Mouse (Mus musculus) gastrocnemius, postnatal 4 days (tissue): ENCODE results near the gene Chchd4. TPM values are rescaled to one million over a fixed set of nuclear protein-coding genes. Genes with fewer than 3 reads are reported as not detected.
"Not testable (repeated sequence)": the region's sequence is repeated elsewhere in the genome, so short reads cannot be mapped to it uniquely, and the experiment has no call there.

Source experiments
- DNase-seq, 2 experiments: peaks; one replicate each; pipeline ENCODE4 v3.0.0; 2021 to 2022; ENCODE audit warnings: low spot score in 2 of 2, mixed read lengths in 2 of 2
- total RNA-seq, 2 experiments: library from RNA; stranded (reverse); gene quantifications; 2 replicates each; pipeline ENCODE4 v1.2.3; 2021

Gene Chchd4
- total RNA-seq, 2 experiments from 2014 or later, result 11.3 to 11.8 TPM

GRCm38 (mm10) chr6:91474441-91475190 lies 1.3 kb upstream of the Chchd4 start:
- DNase-seq, result no peak

GRCm38 (mm10) chr6:91473805-91474440 lies 577 bp upstream of the Chchd4 start:
- no peak for DNase-seq

DNA sequence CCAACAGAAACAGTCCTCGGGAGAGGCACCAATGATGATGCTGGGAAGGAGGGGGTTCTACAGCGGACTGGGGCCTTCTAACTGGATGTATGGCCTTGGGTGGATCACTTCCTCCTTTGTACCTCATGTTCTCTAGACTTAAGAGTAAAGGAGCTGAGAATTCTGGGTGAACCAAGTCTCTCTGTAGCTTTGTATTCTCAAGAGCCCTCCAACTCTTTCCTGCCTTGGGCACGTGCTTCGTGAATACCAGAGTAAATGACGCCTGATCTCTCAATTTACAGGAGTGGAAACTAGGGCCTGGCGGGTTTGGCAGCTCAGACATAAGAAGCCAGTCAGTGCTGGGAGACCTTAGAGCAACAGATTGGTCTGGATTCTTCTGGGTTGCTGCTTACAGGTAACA lies 1.0 kb downstream of the Chchd4 start:
- DNase-seq, result no peak

DNA sequence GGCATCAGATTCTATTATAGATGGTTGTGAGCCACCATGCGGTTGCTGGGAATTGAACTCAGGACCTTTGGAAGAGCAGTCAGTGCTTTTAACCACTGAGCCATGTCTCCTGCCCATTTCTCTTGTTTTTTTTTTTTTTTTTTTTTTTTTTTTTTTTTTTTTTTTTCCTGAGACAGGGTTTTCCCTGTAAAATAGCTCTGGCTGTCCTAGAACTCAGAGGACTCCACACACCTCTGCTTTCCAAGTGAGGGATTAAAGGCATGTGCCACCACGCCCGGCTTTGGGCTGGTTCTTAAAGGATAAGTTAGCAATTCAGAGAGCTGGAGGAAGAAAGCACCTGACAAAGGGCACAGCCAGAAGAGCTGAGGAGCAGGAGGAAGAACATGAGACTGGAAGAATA lies 1.9 kb downstream of the Chchd4 start:
- not testable (repeated sequence) for DNase-seq

GRCm38 (mm10) chr6:91470712-91471111 lies 2.6 kb downstream of the Chchd4 start:
- DNase-seq, result no peak

- DNase-seq, result no peak
Observed at GRCm38 (mm10) chr6:91467106-91467505, 6.2 kb downstream of the Chchd4 start.

DNA sequence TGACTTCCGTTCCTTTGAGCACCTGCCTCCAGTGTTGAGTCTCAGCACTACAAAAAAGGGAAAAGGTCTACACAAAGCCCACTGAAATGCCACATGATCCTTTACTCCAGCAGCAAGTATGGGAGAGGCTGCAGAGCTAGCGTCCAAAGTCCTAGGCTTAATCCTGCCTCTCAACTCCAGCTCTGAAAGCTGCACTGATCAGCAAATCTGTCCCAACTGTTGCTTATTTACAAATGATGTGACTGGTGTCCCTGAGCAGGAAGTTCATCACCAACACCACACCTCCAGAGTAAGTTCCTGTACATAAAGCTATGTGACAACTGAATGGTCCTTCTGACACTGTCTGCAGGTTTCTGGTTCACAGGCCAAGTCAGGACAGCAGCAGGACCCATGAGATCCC lies 7.6 kb downstream of the Chchd4 start:
- DNase-seq, result no peak

- DNase-seq, result no peak
Observed at GRCm38 (mm10) chr6:91459471-91459870, 13.9 kb downstream of the Chchd4 start.

DNA sequence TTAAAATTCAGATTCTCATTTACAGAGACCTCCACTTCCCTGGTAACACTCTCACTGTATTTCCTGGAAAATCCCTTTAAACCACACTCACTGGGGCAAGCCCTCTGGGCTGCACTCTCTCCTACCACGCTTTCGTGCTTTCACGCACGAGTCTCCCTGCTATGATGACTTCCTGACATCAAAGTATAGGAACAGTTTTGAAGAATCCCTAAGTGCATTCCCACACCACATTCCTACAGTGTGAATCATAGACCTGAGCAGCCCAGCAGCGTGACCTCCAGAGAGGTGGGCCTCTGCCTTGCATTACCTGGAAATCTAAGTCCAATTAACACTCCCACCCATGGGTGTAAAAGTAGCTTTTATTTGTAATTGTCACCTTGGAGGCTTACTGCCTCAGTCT lies 18.8 kb downstream of the Chchd4 start:
- DNase-seq, result no peak

DNA sequence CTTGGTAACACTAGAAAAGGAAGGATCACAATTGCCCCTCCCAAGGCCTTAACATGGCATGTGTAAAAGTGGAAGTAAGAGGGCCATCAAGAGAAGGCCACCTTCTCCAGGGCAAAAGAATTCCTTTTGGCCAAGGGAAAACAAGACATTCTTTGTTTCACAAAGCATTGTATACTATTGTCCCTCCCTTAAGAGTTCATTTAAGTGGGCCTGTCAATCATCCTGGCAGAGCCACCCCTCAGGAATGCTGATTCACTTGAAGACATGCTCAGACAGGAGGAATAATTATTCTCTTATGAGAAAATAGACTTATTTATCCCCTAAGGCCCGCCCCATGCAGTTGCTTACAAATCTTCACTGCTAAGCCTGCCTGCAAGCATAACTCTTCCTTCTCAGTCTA lies 21.3 kb downstream of the Chchd4 start:
- DNase-seq, result no peak

- no peak for DNase-seq
Observed at GRCm38 (mm10) chr6:91449472-91450225, 23.7 kb downstream of the Chchd4 start.

- DNase-seq, result no peak
Observed at GRCm38 (mm10) chr6:91445316-91445715, 28.0 kb downstream of the Chchd4 start.

GRCm38 (mm10) chr6:91441145-91441662 lies 32.1 kb downstream of the Chchd4 start:
- no peak for DNase-seq

DNA sequence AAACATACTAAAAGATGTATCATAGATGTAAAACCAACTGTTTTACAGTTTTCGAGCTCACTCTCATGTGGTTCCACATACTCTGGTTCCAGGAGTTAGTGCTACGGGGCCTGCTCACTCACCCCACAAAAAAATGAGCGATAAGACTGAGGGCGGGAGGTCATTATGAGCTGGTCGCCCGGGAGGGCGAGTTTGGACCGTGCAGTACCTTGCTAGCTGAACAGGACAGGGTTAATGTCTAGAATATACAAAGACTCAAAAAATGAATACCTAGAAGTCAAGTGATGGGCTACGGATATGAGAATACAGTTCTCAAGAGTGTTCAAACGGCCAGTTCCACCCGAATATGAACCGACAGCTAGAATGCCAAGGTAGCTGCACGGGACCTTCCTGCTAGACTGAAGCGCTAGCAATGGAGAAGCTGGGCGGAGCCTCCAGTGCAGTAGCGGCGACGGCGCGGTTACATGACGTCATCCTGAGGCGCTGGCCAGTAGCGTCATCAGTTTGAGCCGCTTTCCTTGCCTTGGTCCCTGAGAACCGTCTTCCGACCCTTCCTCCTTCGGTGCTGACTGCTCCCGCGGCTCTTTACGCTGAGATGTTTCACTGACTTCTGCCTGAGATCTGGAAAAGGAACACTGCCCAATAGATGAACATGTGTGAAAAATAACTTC lies 32.7 kb downstream of the Chchd4 start:
- peak; percentile 86 to 96 for DNase-seq

- DNase-seq, result no peak
Observed at GRCm38 (mm10) chr6:91424151-91424550, 49.2 kb downstream of the Chchd4 start.

DNA sequence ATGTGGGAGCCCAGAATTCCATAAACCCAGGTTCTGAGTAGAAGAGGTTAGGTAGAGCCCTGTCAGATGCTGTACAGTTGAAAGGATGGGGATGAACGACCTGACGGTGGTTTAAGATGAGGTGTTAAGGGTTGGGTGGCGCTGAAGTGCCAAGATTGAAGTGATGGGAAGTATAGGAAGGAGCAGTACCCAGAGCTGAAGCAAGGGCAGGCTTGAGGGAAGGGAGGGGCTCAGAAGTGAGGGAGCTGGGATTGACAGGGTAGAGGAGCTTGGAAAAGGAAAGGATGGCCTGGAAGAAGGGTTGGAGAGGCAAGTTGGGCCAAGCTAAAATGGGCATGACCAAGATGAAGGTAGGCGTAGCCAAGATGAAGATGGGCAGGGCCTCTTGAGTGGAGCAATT lies 51.7 kb downstream of the Chchd4 start:
- no peak for DNase-seq

DNA sequence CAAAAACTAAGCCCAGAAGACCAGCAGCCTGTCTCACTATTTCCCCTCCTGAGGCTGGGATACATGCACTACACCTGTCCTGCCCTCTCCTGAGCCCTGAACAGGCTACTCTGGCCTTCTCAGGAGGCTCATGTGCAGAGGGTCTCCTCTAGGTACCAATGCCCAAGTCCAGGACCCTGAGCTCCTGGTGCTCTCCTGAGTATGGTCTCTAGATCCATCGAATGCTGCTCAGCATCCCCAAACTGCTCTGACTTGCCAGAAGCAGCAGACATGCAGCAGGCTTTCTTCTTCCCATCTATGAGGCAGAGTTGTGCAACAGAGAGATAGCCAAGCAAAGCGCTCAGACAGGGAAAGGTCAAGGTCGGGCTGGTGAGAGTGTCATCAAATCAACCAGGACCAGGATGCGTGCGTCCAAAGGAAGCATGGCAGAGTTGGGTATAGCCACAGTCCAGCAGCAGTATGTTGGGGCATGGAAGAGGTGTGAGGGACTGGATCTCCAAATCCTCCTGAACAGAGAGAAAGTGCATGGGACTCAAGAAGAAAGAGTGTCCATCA lies 56.0 kb downstream of the Chchd4 start:
- no peak for DNase-seq

DNA sequence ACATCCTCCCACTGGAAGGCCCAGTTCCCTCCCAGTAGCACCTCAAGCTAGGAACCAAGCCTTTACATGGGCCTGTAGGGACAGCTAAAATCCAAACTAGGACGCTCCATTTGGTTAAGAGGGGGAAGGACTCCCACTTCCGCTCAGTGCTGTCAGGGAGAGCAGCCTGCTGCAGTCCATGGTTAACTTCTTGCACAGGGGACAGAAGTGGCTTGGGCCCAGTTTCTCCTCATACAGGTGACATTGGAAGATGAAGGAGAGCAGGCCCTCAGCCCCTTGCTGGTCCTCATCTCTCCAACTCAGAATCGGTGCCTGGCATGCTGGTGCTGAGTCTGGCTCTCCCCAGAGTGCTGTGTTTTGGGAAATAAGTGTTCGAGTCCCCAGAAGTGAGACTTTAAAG lies 57.2 kb downstream of the Chchd4 start:
- no peak for DNase-seq

DNA sequence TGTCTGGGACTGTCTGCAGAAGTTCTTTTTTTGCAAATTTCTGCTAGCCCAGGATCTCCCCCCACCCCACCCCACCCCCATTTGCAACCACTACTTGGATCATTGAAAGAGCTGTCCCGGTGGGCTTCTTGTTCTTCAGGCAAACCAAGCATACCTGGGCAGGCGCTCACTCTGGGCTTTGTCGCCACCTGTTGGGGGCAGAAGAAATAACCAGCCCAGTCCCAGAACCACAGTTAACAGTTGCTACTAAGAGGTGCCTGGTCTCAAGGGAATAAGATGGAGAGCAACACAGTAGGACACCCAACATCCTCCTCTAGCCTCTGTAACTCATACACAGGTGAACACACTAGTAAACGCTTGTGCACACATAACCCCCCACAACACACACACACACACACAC lies 58.5 kb downstream of the Chchd4 start:
- DNase-seq, result no peak
